Mouse (Mus musculus) spleen, adult 2 months (tissue): ENCODE results near the gene Dixdc1.

ENCODE experiments used
- CTCF ChIP-seq: fragments of 200-500 bp; IDR thresholded peaks from 2 replicates; pipeline ENCODE4 v1.5.1; 2011; ENCODE audit warnings: mild to moderate bottlenecking, inconsistent platforms; ENCODE audit not compliant: insufficient read depth, insufficient read length, insufficient replicate concordance; ENCODE audit errors: extremely low read depth
- POLR2A ChIP-seq: fragments of 200-500 bp; IDR thresholded peaks from 2 replicates; pipeline ENCODE4 v1.6.1; 2011; ENCODE audit warnings: low read depth, low read length, inconsistent platforms

GRCm38 (mm10) chr9:50729600-50729999, 9.7 kb downstream of the Dixdc1 start:
- TF ChIP-seq CTCF (no peak), POLR2A (no peak)
